In the genomic region with DNA sequence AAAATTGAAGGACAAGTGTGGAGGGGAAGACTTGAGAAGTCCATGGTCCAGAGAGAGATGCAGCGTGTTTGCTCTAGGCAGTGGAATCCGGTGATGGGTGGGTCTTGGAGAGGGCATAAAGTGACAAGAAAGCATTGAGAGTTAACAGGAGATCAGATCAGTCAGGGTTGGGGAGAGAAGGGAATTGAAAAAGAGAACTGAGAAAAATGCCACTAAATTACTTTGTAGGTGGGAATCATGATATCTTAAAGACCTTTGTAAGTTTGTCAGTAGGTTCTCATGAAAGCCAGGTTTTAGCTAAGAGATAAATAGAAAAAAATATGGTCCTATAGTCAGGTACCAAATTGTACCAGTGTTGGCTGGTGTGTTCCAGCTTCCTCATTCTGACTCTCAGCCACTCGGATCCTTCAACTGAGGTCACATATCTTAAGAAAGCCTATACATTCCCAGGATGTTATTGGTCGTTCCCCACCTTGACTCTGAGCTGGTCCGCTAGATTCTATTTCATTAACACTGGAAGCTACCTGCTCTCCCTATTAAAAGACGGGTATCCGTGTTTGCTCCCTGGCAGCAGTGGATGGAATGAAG, we compare ENCODE assay signal across 26 mouse cellular contexts.
DNase-seq lines count a peak whose midpoint lies in the region; ATAC-seq and TF ChIP-seq lines count a peak whose summit lies in the region.
"Had no signal": no experiment of that assay in that cellular context is flagged by ENCODE, and none has a peak within 500 bp of the region (broad histone marks: within the 10 kb centered on the region; RNA-seq: fewer than 3 reads in every experiment).

No protein-coding gene starts in this region.

- ATAC-seq in CD4-positive, CD25-positive, alpha-beta regulatory T cell, adult 4 months = no peak
- ATAC-seq in hindbrain, embryonic 12.5 days (ENCODE audit: low FRiP score) = no peak
- ATAC-seq: activated CD4-positive, CD25-positive, alpha-beta regulatory T cell, adult 4 months; forebrain, embryonic 16.5 days; hindbrain, postnatal 0 days; Patski had no signal

- no peak for TF ChIP-seq CTCF in bone marrow, adult 2 months (IDR thresholded peaks at IDR 0.05; ENCODE audit: control insufficient read depth, insufficient read depth, low read length)

- no peak for TF ChIP-seq POLR2A in bone marrow, adult 2 months (IDR thresholded peaks at IDR 0.05; ENCODE audit: borderline replicate concordance, control insufficient read depth, low read depth, low read length)

- no peaks in the 10 kb centered on the region for H3K9me3 ChIP-seq in heart, embryonic 10.5 days
- H3K9me3 ChIP-seq in hindbrain, embryonic 12.5 days (replicated peaks) = no peaks in the 10 kb centered on the region
- H3K9me3 ChIP-seq: embryonic facial prominence, embryonic 13.5 days; forebrain, embryonic 12.5 days; G1E; heart, embryonic 12.5 days; hindbrain, embryonic 13.5 days had no signal

- no peak overlapping the region for H3K4me2 ChIP-seq in hindbrain, embryonic 12.5 days (replicated peaks)
- H3K4me2 ChIP-seq: embryonic facial prominence, embryonic 13.5 days; forebrain, embryonic 12.5 days; heart, embryonic 12.5 days; hindbrain, embryonic 13.5 days had no signal

- no peak overlapping the region for H3K9ac ChIP-seq in hindbrain, embryonic 12.5 days
- H3K9ac ChIP-seq: embryonic facial prominence, embryonic 13.5 days; forebrain, embryonic 12.5 days; heart, embryonic 12.5 days; hindbrain, embryonic 13.5 days had no signal

- H3K79me2 ChIP-seq in macrophage (ENCODE audit: inconsistent target) = no peaks in the 10 kb centered on the region

- no peaks in the 10 kb centered on the region for H3K36me3 ChIP-seq in heart, embryonic 10.5 days
- no peaks in the 10 kb centered on the region for H3K36me3 ChIP-seq in macrophage (ENCODE audit: inconsistent target)
- no peaks in the 10 kb centered on the region for H3K36me3 ChIP-seq in hindbrain, embryonic 12.5 days
- H3K36me3 ChIP-seq: embryonic facial prominence, embryonic 13.5 days; forebrain, embryonic 12.5 days; G1E; heart, embryonic 12.5 days; hindbrain, embryonic 13.5 days had no signal

- H3K27me3 ChIP-seq in heart, embryonic 10.5 days (ENCODE audit: insufficient read depth, poor library complexity, severe bottlenecking) = no peaks in the 10 kb centered on the region
- H3K27me3 ChIP-seq in hindbrain, embryonic 12.5 days = no peaks in the 10 kb centered on the region
- H3K27me3 ChIP-seq: embryonic facial prominence, embryonic 13.5 days; forebrain, embryonic 12.5 days; heart, embryonic 12.5 days; hindbrain, embryonic 13.5 days had no signal

- intact Hi-C loops in heart, postnatal 25 days (cut with DNase I) = loop anchor here (5.0 to 10.0 kb wide), 2 partner anchors 183 to 416 kb away; no protein-coding TSS in a partner anchor

- no peaks in the 10 kb centered on the region for H3K4me1 ChIP-seq in heart, embryonic 10.5 days
- peaks cover 23% of the 10 kb centered on the region for H3K4me1 ChIP-seq in bone marrow, adult 2 months (ENCODE audit: control insufficient read depth, insufficient read depth, low read length)
- H3K4me1 ChIP-seq in hindbrain, embryonic 12.5 days = no peaks in the 10 kb centered on the region
- H3K4me1 ChIP-seq: embryonic facial prominence, embryonic 13.5 days; forebrain, embryonic 12.5 days; heart, embryonic 12.5 days; hindbrain, embryonic 13.5 days had no signal

- DNase-seq in heart, embryonic 10.5 days (ENCODE audit: low spot score) = peak; percentile 42
- DNase-seq in heart, postnatal 25 days (ENCODE audit: low spot score) = no peak
- DNase-seq in A20 (ENCODE audit: low read depth, low spot score) = peak; percentile 21
- no peak for DNase-seq in MN1 (ENCODE audit: low spot score)
- DNase-seq: adrenal gland, postnatal 25 days; cerebellum, adult 11-12 months; cerebellum, adult 9-10 months; cerebellum, postnatal 36 days; gastrocnemius, adult 2 months; gastrocnemius, postnatal 36 days; heart, postnatal 4 days; kidney, adult 11 months had no signal

- H3K4me3 ChIP-seq in heart, embryonic 10.5 days = no peak overlapping the region
- no peak overlapping the region for H3K4me3 ChIP-seq in bone marrow, adult 2 months (replicated peaks; ENCODE audit: control insufficient read depth, low read depth, low read length)
- no peak overlapping the region for H3K4me3 ChIP-seq in macrophage (ENCODE audit: inconsistent target)
- no peak overlapping the region for H3K4me3 ChIP-seq in hindbrain, embryonic 12.5 days
- H3K4me3 ChIP-seq: embryonic facial prominence, embryonic 13.5 days; forebrain, embryonic 12.5 days; gastrocnemius, adult 2 months; heart, adult 2 months; heart, embryonic 12.5 days; hindbrain, embryonic 13.5 days had no signal

- H3K27ac ChIP-seq in heart, embryonic 10.5 days = no peak overlapping the region
- H3K27ac ChIP-seq in bone marrow, adult 2 months (ENCODE audit: control insufficient read depth, insufficient read depth, low read depth, low read length, poor library complexity) = peak overlapping the region; percentile 59; the same call in 1 of the 2 replicates
- H3K27ac ChIP-seq in macrophage = peak overlapping the region; percentile 43
- H3K27ac ChIP-seq in hindbrain, embryonic 12.5 days = no peak overlapping the region
- H3K27ac ChIP-seq: embryonic facial prominence, embryonic 13.5 days; forebrain, embryonic 12.5 days; gastrocnemius, adult 2 months; heart, adult 2 months; hindbrain, embryonic 13.5 days; hindbrain, postnatal 0 days had no signal

- WGBS in heart, embryonic 10.5 days = 81% methylated on average over 7 of the region's 7 CpGs
- 60% methylated on average over 7 of the region's 7 CpGs for WGBS in bone marrow, adult 2 months
- 60% methylated on average over 7 of the region's 7 CpGs for WGBS in macrophage (ENCODE audit: missing documents)
- WGBS in hindbrain, embryonic 12.5 days = 88% methylated on average over 7 of the region's 7 CpGs

Comparison
In these comparisons a context has a peak if more than half of its experiments do, and no peak if none do; other contexts are left out.
1. DNase-seq: peak in heart, embryonic 10.5 days (single experiment) and A20 (single experiment); none in heart, postnatal 25 days (single experiment) and MN1 (single experiment).
2. H3K27ac ChIP-seq: peak in bone marrow, adult 2 months (single experiment) and macrophage (single experiment); none in heart, embryonic 10.5 days (single experiment) and hindbrain, embryonic 12.5 days (single experiment).